Mouse (Mus musculus) MN1 (cell line): ENCODE measurements at regions not wholly inside any gene's neighbourhood (a gene's known extent, or its start where the extent isn't known, plus 50 kb on each side); places are given as distances from the start of the nearest gene placed in this dataset.

Source experiments
- DNase-seq: peaks from one replicate; pipeline ENCODE4 v3.0.0-alpha.2; 2016; ENCODE audit warnings: low spot score

- DNase-seq, result no peak
Observed at GRCm38 (mm10) chr19:37754024-37754423, 56.4 kb downstream of the Cyp26a1 start.

GRCm38 (mm10) chr19:37755372-37755771, 57.8 kb downstream of the Cyp26a1 start:
- no peak for DNase-seq

GRCm38 (mm10) chr19:37769376-37769775, 71.8 kb downstream of the Cyp26a1 start:
- DNase-seq, result no peak

- DNase-seq, result no peak
Observed at GRCm38 (mm10) chr19:37771956-37772355, 74.4 kb downstream of the Cyp26a1 start.

- no peak for DNase-seq
Observed at GRCm38 (mm10) chr19:37774551-37774950, 77.0 kb downstream of the Cyp26a1 start.

- DNase-seq, result no peak
Observed at GRCm38 (mm10) chr19:37774966-37775365, 77.4 kb downstream of the Cyp26a1 start.

- no peak for DNase-seq
Observed at GRCm38 (mm10) chr19:37777961-37778360, 80.4 kb downstream of the Cyp26a1 start.

GRCm38 (mm10) chr19:37778568-37778967, 81.0 kb downstream of the Cyp26a1 start:
- DNase-seq, result no peak

- DNase-seq, result no peak
Observed at GRCm38 (mm10) chr19:37788540-37788939, 90.9 kb downstream of the Cyp26a1 start.

- DNase-seq, result no peak
Observed at GRCm38 (mm10) chr19:37789576-37790180, 92.1 kb downstream of the Cyp26a1 start.

GRCm38 (mm10) chr19:37790281-37791073, 92.9 kb downstream of the Cyp26a1 start:
- DNase-seq, result no peak

- DNase-seq, result no peak
Observed at GRCm38 (mm10) chr19:37793176-37793575, 95.6 kb downstream of the Cyp26a1 start.

GRCm38 (mm10) chr19:37795552-37796343, 98.2 kb downstream of the Cyp26a1 start:
- peak; percentile 85 for DNase-seq

GRCm38 (mm10) chr19:37800161-37800660, 102.6 kb downstream of the Cyp26a1 start:
- DNase-seq, result no peak

GRCm38 (mm10) chr19:37809666-37810065, 112.1 kb downstream of the Cyp26a1 start:
- no peak for DNase-seq

- DNase-seq, result no peak
Observed at GRCm38 (mm10) chr19:37814089-37815073, 116.8 kb downstream of the Cyp26a1 start.

- no peak for DNase-seq
Observed at GRCm38 (mm10) chr19:37815627-37816026, 118.0 kb downstream of the Cyp26a1 start.

GRCm38 (mm10) chr19:37821243-37821642, 123.6 kb downstream of the Cyp26a1 start:
- no peak for DNase-seq

- DNase-seq, result no peak
Observed at GRCm38 (mm10) chr19:37821671-37822190, 124.1 kb downstream of the Cyp26a1 start.

GRCm38 (mm10) chr19:37824155-37824554, 126.6 kb downstream of the Cyp26a1 start:
- no peak for DNase-seq

- DNase-seq, result no peak
Observed at GRCm38 (mm10) chr19:37831406-37831805, 133.8 kb downstream of the Cyp26a1 start.
